Mouse (Mus musculus) midbrain, embryonic 15.5 days (tissue): ENCODE results near the gene Fam111a. TPM values are rescaled to one million over a fixed set of nuclear protein-coding genes. Genes with fewer than 3 reads are reported as not detected.
"Not testable (repeated sequence)": the region's sequence is repeated elsewhere in the genome, so short reads cannot be mapped to it uniquely, and the experiment has no call there.

Experiments used
- ATAC-seq: fragments of 200-750 bp; cut with Nextera tagmentation; replicated peaks from 2 replicates; pipeline ENCODE4 v1.8.0; 2017; ENCODE audit warnings: moderate TSS enrichment
- H3K27ac ChIP-seq: fragments of 300-500 bp; sonication (generic); 2 replicates; pipeline ENCODE4 v1.5.1; 2015; ENCODE audit warnings: mild to moderate bottlenecking, inconsistent platforms
- H3K27me3 ChIP-seq: fragments of 300-500 bp; sonication (generic); replicated peaks from 2 replicates; pipeline ENCODE4 v1.6.1; 2015; ENCODE audit warnings: inconsistent platforms
- H3K36me3 ChIP-seq: fragments of 300-500 bp; sonication (generic); replicated peaks from 2 replicates; pipeline ENCODE4 v1.6.1; 2015; ENCODE audit warnings: inconsistent platforms
- H3K4me1 ChIP-seq: fragments of 300-500 bp; sonication (generic); 2 replicates; pipeline ENCODE4 v1.6.1; 2015; ENCODE audit warnings: inconsistent platforms
- H3K4me2 ChIP-seq: fragments of 300-500 bp; sonication (generic); 2 replicates; pipeline ENCODE4 v1.6.1; 2015; ENCODE audit warnings: inconsistent platforms, mild to moderate bottlenecking, moderate library complexity
- H3K4me3 ChIP-seq: fragments of 300-500 bp; sonication (generic); 2 replicates; pipeline ENCODE4 v1.5.1; 2015; ENCODE audit warnings: mild to moderate bottlenecking, inconsistent platforms
- H3K9ac ChIP-seq: fragments of 300-500 bp; sonication (generic); 2 replicates; pipeline ENCODE4 v1.6.1; 2015; ENCODE audit warnings: mild to moderate bottlenecking, inconsistent platforms
- H3K9me3 ChIP-seq: fragments of 300-500 bp; sonication (generic); 2 replicates; pipeline ENCODE4 v1.6.1; 2016; ENCODE audit warnings: inconsistent platforms
- WGBS: fragments of 180-500 bp; shearing (Covaris S2); methylation state at CpG from one replicate; pipeline ENCODE4 v1.1.7; 2015; ENCODE audit warnings: mixed read lengths; 5-methylcytosine and 5-hydroxymethylcytosine counted together
- polyA plus RNA-seq: library from polyadenylated mRNA; unstranded; fragments of >200 nt; fragmentation: Nextera tagmentation; extraction: Ambion mirVana; gene quantifications from 2 replicates; pipeline ENCODE4 v1.2.1, GENCODE M21; 2015

The Fam111a gene
- polyA plus RNA-seq, result 5.0 and 6.0 TPM in 2 replicates

- ATAC-seq, H3K4me2 ChIP-seq, H3K27me3 ChIP-seq, H3K4me1 ChIP-seq, H3K4me3 ChIP-seq, H3K36me3 ChIP-seq, H3K9ac ChIP-seq, H3K9me3 ChIP-seq, H3K27ac ChIP-seq: not testable (repeated sequence)
- 94% methylated on average over 11 of the region's 11 CpGs for WGBS
Measured at GRCm38 (mm10) chr19:12545440-12545839, at the start of gene Fam111a. Gene Fam111a (plus strand): TSS chr19:12545740.

- Histone ChIP-seq H3K36me3 (peaks cover 7% of the 10 kb centered on the region), H3K4me1 (peaks cover 44% of the 10 kb centered on the region), H3K4me2 (no peak overlapping the region), H3K9me3 (no peaks in the 10 kb centered on the region), H3K27ac (no peak overlapping the region), H3K27me3 (no peaks in the 10 kb centered on the region), H3K9ac (no peak overlapping the region), H3K4me3 (no peak overlapping the region)
- WGBS, result 66% methylated on average over 2 of the region's 2 CpGs
- ATAC-seq, result no peak
Measured at GRCm38 (mm10) chr19:12496241-12496640, 49.3 kb upstream of the Fam111a start.

GRCm38 (mm10) chr19:12497909-12498308, 47.6 kb upstream of the Fam111a start:
- Histone ChIP-seq H3K9me3 (no peaks in the 10 kb centered on the region), H3K4me1 (peaks cover 44% of the 10 kb centered on the region), H3K27ac (no peak overlapping the region), H3K4me2 (peak overlapping the region; percentile 89; the same call in 1 of the 2 replicates), H3K9ac (no peak overlapping the region), H3K4me3 (no peak overlapping the region), H3K36me3 (no peaks in the 10 kb centered on the region), H3K27me3 (no peaks in the 10 kb centered on the region)
- no peak for ATAC-seq
- 46% methylated on average over 2 of the region's 2 CpGs for WGBS

GRCm38 (mm10) chr19:12498321-12498720, 47.2 kb upstream of the Fam111a start:
- Histone ChIP-seq H3K27me3 (no peaks in the 10 kb centered on the region), H3K4me2 (peak overlapping the region; percentile 89), H3K9me3 (no peaks in the 10 kb centered on the region), H3K4me3 (0 out of 2 replicates have a peak overlapping the region, but pooled peaks have one; percentile 88), H3K27ac (peak overlapping the region; percentile 94; the same call in 1 of the 2 replicates), H3K4me1 (peaks cover 44% of the 10 kb centered on the region), H3K36me3 (no peaks in the 10 kb centered on the region), H3K9ac (no peak overlapping the region)
- ATAC-seq, result no peak
- 50% methylated on average over 4 of the region's 4 CpGs for WGBS

GRCm38 (mm10) chr19:12498941-12499340, 46.6 kb upstream of the Fam111a start:
- 10% methylated on average over 1 of the region's 1 CpGs for whole genome bisulfite sequencing
- H3K27me3 ChIP-seq, result no peaks in the 10 kb centered on the region
- H3K4me2 ChIP-seq, result peak overlapping the region; percentile 89
- no peak overlapping the region; the same call in 1 of the 2 replicates for H3K9ac ChIP-seq
- peak overlapping the region; percentile 94; the same call in 1 of the 2 replicates for H3K27ac ChIP-seq
- ATAC-seq, result no peak
- peaks cover 38% of the 10 kb centered on the region for H3K4me1 ChIP-seq
- H3K36me3 ChIP-seq, result no peaks in the 10 kb centered on the region
- H3K9me3 ChIP-seq, result no peaks in the 10 kb centered on the region
- peak overlapping the region; percentile 88 for H3K4me3 ChIP-seq

- Histone ChIP-seq H3K4me2 (peak overlapping the region; percentile 89), H3K4me1 (peaks cover 35% of the 10 kb centered on the region), H3K9ac (peak overlapping the region; percentile 89), H3K36me3 (no peaks in the 10 kb centered on the region), H3K27ac (peak overlapping the region; percentile 94), H3K27me3 (no peaks in the 10 kb centered on the region), H3K9me3 (no peaks in the 10 kb centered on the region), H3K4me3 (peak overlapping the region; percentile 88)
- ATAC-seq, result no peak
- 2% methylated on average over 2 of the region's 2 CpGs for WGBS
Measured at GRCm38 (mm10) chr19:12499485-12499884, 46.1 kb upstream of the Fam111a start.

GRCm38 (mm10) chr19:12500124-12500523, 45.4 kb upstream of the Fam111a start:
- Histone ChIP-seq H3K27ac (peak overlapping the region; percentile 94), H3K4me1 (peaks cover 33% of the 10 kb centered on the region), H3K9ac (peak overlapping the region; percentile 89), H3K4me2 (peak overlapping the region; percentile 89), H3K4me3 (peak overlapping the region; percentile 88), H3K27me3 (no peaks in the 10 kb centered on the region), H3K36me3 (no peaks in the 10 kb centered on the region), H3K9me3 (no peaks in the 10 kb centered on the region)
- 2% methylated on average over 3 of the region's 3 CpGs for WGBS
- ATAC-seq, result peak; percentile 21

- ATAC-seq, result peak; percentile 66
- H3K9ac ChIP-seq, result peak overlapping the region; percentile 89
- H3K27me3 ChIP-seq, result no peaks in the 10 kb centered on the region
- peak overlapping the region; percentile 94 for H3K27ac ChIP-seq
- H3K4me3 ChIP-seq, result peak overlapping the region; percentile 88
- WGBS, result under 1% methylated on average over 28 of the region's 38 CpGs
- H3K4me2 ChIP-seq, result peak overlapping the region; percentile 89
- peaks cover 32% of the 10 kb centered on the region for H3K4me1 ChIP-seq
- no peaks in the 10 kb centered on the region for H3K36me3 ChIP-seq
- H3K9me3 ChIP-seq, result no peaks in the 10 kb centered on the region
Measured at GRCm38 (mm10) chr19:12500881-12501311, 44.6 kb upstream of the Fam111a start.

- no peaks in the 10 kb centered on the region for H3K27me3 ChIP-seq
- no peaks in the 10 kb centered on the region for H3K9me3 ChIP-seq
- H3K4me2 ChIP-seq, result peak within 1 kb of the TSS; percentile 89
- H3K4me3 ChIP-seq, result peak within 1 kb of the TSS; percentile 88
- H3K27ac ChIP-seq, result peak within 1 kb of the TSS; percentile 94
- WGBS, result under 1% methylated on average over 79 of the region's 80 CpGs
- peaks cover 32% of the 10 kb centered on the region for H3K4me1 ChIP-seq
- peak; percentile 94 for ATAC-seq
- H3K9ac ChIP-seq, result peak within 1 kb of the TSS; percentile 89
- no peaks in the 10 kb centered on the region for H3K36me3 ChIP-seq
Measured at GRCm38 (mm10) chr19:12501370-12502347, 43.9 kb upstream of the Fam111a start, which contains the start of gene Dtx4. Gene Dtx4 (minus strand): TSS chr19:12501454.

GRCm38 (mm10) chr19:12502756-12503155, 42.8 kb upstream of the Fam111a start:
- H3K9ac ChIP-seq, result no peak overlapping the region
- H3K27me3 ChIP-seq, result no peaks in the 10 kb centered on the region
- 94% methylated on average over 7 of the region's 7 CpGs for WGBS
- no peak overlapping the region for H3K4me3 ChIP-seq
- no peak overlapping the region for H3K27ac ChIP-seq
- no peak for ATAC-seq
- no peaks in the 10 kb centered on the region for H3K9me3 ChIP-seq
- H3K4me2 ChIP-seq, result no peak overlapping the region
- H3K4me1 ChIP-seq, result peaks cover 30% of the 10 kb centered on the region
- H3K36me3 ChIP-seq, result no peaks in the 10 kb centered on the region

GRCm38 (mm10) chr19:12514621-12515020, 30.9 kb upstream of the Fam111a start:
- H3K4me1 ChIP-seq, result no peaks in the 10 kb centered on the region
- no peaks in the 10 kb centered on the region for H3K27me3 ChIP-seq
- no peak for ATAC-seq
- H3K4me3 ChIP-seq, result no peak overlapping the region
- H3K9ac ChIP-seq, result no peak overlapping the region
- no peak overlapping the region for H3K4me2 ChIP-seq
- H3K36me3 ChIP-seq, result no peaks in the 10 kb centered on the region
- H3K27ac ChIP-seq, result no peak overlapping the region
- H3K9me3 ChIP-seq, result no peaks in the 10 kb centered on the region

- no peaks in the 10 kb centered on the region for H3K4me1 ChIP-seq
- no peaks in the 10 kb centered on the region for H3K36me3 ChIP-seq
- H3K27me3 ChIP-seq, result no peaks in the 10 kb centered on the region
- H3K9ac ChIP-seq, result peak overlapping the region; percentile 60
- peak overlapping the region; percentile 54 for H3K4me3 ChIP-seq
- 1% methylated on average over 16 of the region's 16 CpGs for WGBS
- peak overlapping the region; percentile 63 for H3K27ac ChIP-seq
- peak; percentile 94 for ATAC-seq
- H3K4me2 ChIP-seq, result peak overlapping the region; percentile 68
- H3K9me3 ChIP-seq, result no peaks in the 10 kb centered on the region
Measured at GRCm38 (mm10) chr19:12517671-12518540, 27.6 kb upstream of the Fam111a start.
